Mouse (Mus musculus): ENCODE measurements at regions not wholly inside any gene's neighbourhood (a gene's known extent, or its start where the extent isn't known, plus 50 kb on each side); places are given as distances from the start of the nearest gene placed in this dataset.

- TF ChIP-seq CTCF (IDR thresholded peaks at IDR 0.05; ENCODE audit: low read depth, low read length) (no peak), GATA1 (IDR thresholded peaks at IDR 0.05; ENCODE audit: borderline replicate concordance, low read length) (no peak)
Measured at GRCm38 (mm10) chrX:11855910-11856309, 304.2 kb downstream of the Bcor start.

Measured in G1E (cell line).